ENCODE assay signal across 18 mouse cellular contexts in the genomic region with DNA sequence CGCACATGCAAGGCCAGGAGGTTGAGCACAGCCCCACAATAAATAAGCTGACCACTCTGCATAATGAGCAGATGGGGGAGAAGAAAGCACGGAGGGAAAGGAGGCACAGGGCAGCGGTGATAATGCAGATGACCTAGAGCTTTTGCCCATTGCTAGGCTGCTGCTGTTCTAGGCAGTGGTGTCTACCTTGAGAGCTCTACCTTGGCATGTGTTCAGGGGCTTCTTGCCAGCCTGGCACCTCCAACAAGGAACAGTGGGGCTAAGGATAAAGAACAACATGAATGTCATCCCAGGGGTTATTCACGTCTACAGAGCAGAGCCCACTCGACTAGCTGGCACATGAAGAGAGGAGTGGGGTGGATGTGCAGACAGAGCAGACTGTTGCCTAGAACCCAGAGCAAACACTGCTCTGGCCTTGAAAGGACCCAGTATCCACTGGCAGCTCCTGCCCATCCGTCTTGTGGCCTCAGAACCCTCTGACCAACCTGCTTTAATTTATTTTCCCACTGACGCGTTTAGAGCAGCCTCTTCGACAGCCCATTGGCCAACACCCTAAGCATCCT. TPM values are rescaled to one million over a fixed set of nuclear protein-coding genes. Genes with fewer than 3 reads are reported as not detected.
DNase-seq lines count a peak whose midpoint lies in the region; ATAC-seq lines count a peak whose summit lies in the region.
"Had no signal": no experiment of that assay in that cellular context is flagged by ENCODE, and none has a peak within 500 bp of the region (broad histone marks: within the 10 kb centered on the region; RNA-seq: fewer than 3 reads in every experiment).

No protein-coding gene starts in this region.

- H3K4me1 ChIP-seq in forebrain, embryonic 13.5 days, result peaks cover 20% of the 10 kb centered on the region
- peaks cover 9% of the 10 kb centered on the region for H3K4me1 ChIP-seq in forebrain, embryonic 10.5 days
- peaks cover 22% of the 10 kb centered on the region for H3K4me1 ChIP-seq in forebrain, embryonic 15.5 days
- H3K4me1 ChIP-seq in hindbrain, embryonic 15.5 days (replicated peaks), result peaks cover 17% of the 10 kb centered on the region
- H3K4me1 ChIP-seq in neural tube, embryonic 13.5 days (replicated peaks), result peaks cover 31% of the 10 kb centered on the region

- H3K4me3 ChIP-seq in forebrain, embryonic 13.5 days, result no peak overlapping the region
- no peak overlapping the region for H3K4me3 ChIP-seq in forebrain, embryonic 10.5 days
- H3K4me3 ChIP-seq in forebrain, embryonic 15.5 days, result no peak overlapping the region
- H3K4me3 ChIP-seq in hindbrain, embryonic 15.5 days, result no peak overlapping the region
- no peak overlapping the region for H3K4me3 ChIP-seq in neural tube, embryonic 13.5 days
- H3K4me3 ChIP-seq: embryonic facial prominence, embryonic 15.5 days; heart, adult 2 months had no signal

- no peaks in the 10 kb centered on the region for H3K9me3 ChIP-seq in forebrain, embryonic 13.5 days (replicated peaks)
- no peaks in the 10 kb centered on the region; the same call in 1 of the 2 replicates for H3K9me3 ChIP-seq in forebrain, embryonic 10.5 days
- H3K9me3 ChIP-seq in forebrain, embryonic 15.5 days, result no peaks in the 10 kb centered on the region
- no peaks in the 10 kb centered on the region for H3K9me3 ChIP-seq in hindbrain, embryonic 15.5 days
- no peaks in the 10 kb centered on the region for H3K9me3 ChIP-seq in neural tube, embryonic 13.5 days
- H3K9me3 ChIP-seq: embryonic facial prominence, embryonic 15.5 days had no signal

- no peak overlapping the region for H3K9ac ChIP-seq in forebrain, embryonic 13.5 days
- no peak overlapping the region for H3K9ac ChIP-seq in forebrain, embryonic 15.5 days (replicated peaks)
- H3K9ac ChIP-seq in hindbrain, embryonic 15.5 days, result no peak overlapping the region
- 0 out of 2 replicates have a peak overlapping the region, but pooled peaks have one; percentile 0 for H3K9ac ChIP-seq in neural tube, embryonic 13.5 days
- H3K9ac ChIP-seq: embryonic facial prominence, embryonic 15.5 days had no signal

- H3K4me2 ChIP-seq in forebrain, embryonic 13.5 days, result no peak overlapping the region
- H3K4me2 ChIP-seq in forebrain, embryonic 15.5 days (replicated peaks), result no peak overlapping the region
- H3K4me2 ChIP-seq in hindbrain, embryonic 15.5 days, result no peak overlapping the region
- H3K4me2 ChIP-seq in neural tube, embryonic 13.5 days, result 0 out of 2 replicates have a peak overlapping the region, but pooled peaks have one; percentile 3
- H3K4me2 ChIP-seq: embryonic facial prominence, embryonic 15.5 days; liver, embryonic 11.5 days had no signal

- H3K36me3 ChIP-seq in forebrain, embryonic 13.5 days (ENCODE audit: poor library complexity, severe bottlenecking), result peaks cover 61% of the 10 kb centered on the region
- H3K36me3 ChIP-seq in forebrain, embryonic 10.5 days (replicated peaks), result peaks cover 87% of the 10 kb centered on the region
- peaks cover 18% of the 10 kb centered on the region for H3K36me3 ChIP-seq in forebrain, embryonic 15.5 days
- peaks cover 23% of the 10 kb centered on the region for H3K36me3 ChIP-seq in hindbrain, embryonic 15.5 days
- H3K36me3 ChIP-seq in neural tube, embryonic 13.5 days, result peaks cover 58% of the 10 kb centered on the region

- DNase-seq in forebrain, embryonic 10.5 days (ENCODE audit: extremely low spot score, low spot score), result no peak
- no peak for DNase-seq in lung, postnatal 10 days
- DNase-seq in thymus, postnatal 14 days, result no peak
- DNase-seq in urinary bladder, adult 18-20 months (ENCODE audit: low spot score in 2 of 2), result no peak
- DNase-seq: cerebellum, adult 2 months; gastrocnemius, postnatal 10 days; heart, adult 2 months; kidney, adult 2 months; layer of hippocampus, postnatal 36 days; lung, adult 2 months; thymus, postnatal 4 days had no signal

- 0 out of 2 replicates have a peak, but pooled peaks have one; percentile 17 for ATAC-seq in forebrain, embryonic 13.5 days
- peak; percentile 23; the same call in 1 of the 2 replicates for ATAC-seq in forebrain, embryonic 15.5 days (replicated peaks)
- peak; percentile 51 for ATAC-seq in hindbrain, embryonic 15.5 days (ENCODE audit: low FRiP score, low read depth)
- ATAC-seq in neural tube, embryonic 13.5 days (ENCODE audit: low read depth), result peak; percentile 62

- peak overlapping the region; percentile 61; the same call in 1 of the 2 replicates for H3K27ac ChIP-seq in forebrain, embryonic 13.5 days
- H3K27ac ChIP-seq in forebrain, embryonic 10.5 days, result no peak overlapping the region
- peak overlapping the region; percentile 51 for H3K27ac ChIP-seq in forebrain, embryonic 15.5 days (replicated peaks)
- H3K27ac ChIP-seq in hindbrain, embryonic 15.5 days (replicated peaks), result peak overlapping the region; percentile 54
- H3K27ac ChIP-seq in neural tube, embryonic 13.5 days (replicated peaks), result peak overlapping the region; percentile 70
- H3K27ac ChIP-seq: embryonic facial prominence, embryonic 15.5 days; heart, adult 2 months; macrophage had no signal

- WGBS in forebrain, embryonic 13.5 days, result 72% methylated on average over 9 of the region's 9 CpGs
- WGBS in forebrain, embryonic 10.5 days, result 89% methylated on average over 9 of the region's 9 CpGs
- WGBS in forebrain, embryonic 15.5 days, result 67% methylated on average over 9 of the region's 9 CpGs
- WGBS in hindbrain, embryonic 15.5 days, result 54% methylated on average over 9 of the region's 9 CpGs
- 61% methylated on average over 9 of the region's 9 CpGs for WGBS in neural tube, embryonic 13.5 days

- H3K27me3 ChIP-seq in forebrain, embryonic 13.5 days, result no peaks in the 10 kb centered on the region
- no peaks in the 10 kb centered on the region for H3K27me3 ChIP-seq in forebrain, embryonic 10.5 days (ENCODE audit: poor library complexity, severe bottlenecking)
- H3K27me3 ChIP-seq in forebrain, embryonic 15.5 days, result no peaks in the 10 kb centered on the region
- H3K27me3 ChIP-seq in hindbrain, embryonic 15.5 days, result no peaks in the 10 kb centered on the region
- H3K27me3 ChIP-seq in neural tube, embryonic 13.5 days, result no peaks in the 10 kb centered on the region
- H3K27me3 ChIP-seq: embryonic facial prominence, embryonic 15.5 days had no signal

RNA-seq across cellular contexts. Expression of gene Sh3pxd2b, which starts 26.5 kb away (rescaled TPM):
- 15.7 and 18.6 TPM in 2 replicates for polyA plus RNA-seq in forebrain, embryonic 13.5 days (2015; fragmentation: Nextera tagmentation; extraction: Ambion mirVana)
- 23.0 and 23.4 TPM in 2 replicates for polyA plus RNA-seq in forebrain, embryonic 10.5 days (2016; fragmentation: Nextera tagmentation; extraction: Ambion mirVana)
- 17.3 and 18.0 TPM in 2 replicates for polyA plus RNA-seq in forebrain, embryonic 15.5 days (2015; fragmentation: Nextera tagmentation; extraction: Ambion mirVana)
- polyA plus RNA-seq in hindbrain, embryonic 15.5 days (2015; fragmentation: Nextera tagmentation; extraction: Ambion mirVana), result 20.8 and 21.1 TPM in 2 replicates
- 20.0 and 20.2 TPM in 2 replicates for polyA plus RNA-seq in neural tube, embryonic 13.5 days (2015; fragmentation: Nextera tagmentation; extraction: Ambion mirVana)
